Mouse (Mus musculus): ENCODE data around the gene Nat8f1.
"Not testable (repeated sequence)": the region's sequence is repeated elsewhere in the genome, so short reads cannot be mapped to it uniquely, and the experiment has no call there.

DNA sequence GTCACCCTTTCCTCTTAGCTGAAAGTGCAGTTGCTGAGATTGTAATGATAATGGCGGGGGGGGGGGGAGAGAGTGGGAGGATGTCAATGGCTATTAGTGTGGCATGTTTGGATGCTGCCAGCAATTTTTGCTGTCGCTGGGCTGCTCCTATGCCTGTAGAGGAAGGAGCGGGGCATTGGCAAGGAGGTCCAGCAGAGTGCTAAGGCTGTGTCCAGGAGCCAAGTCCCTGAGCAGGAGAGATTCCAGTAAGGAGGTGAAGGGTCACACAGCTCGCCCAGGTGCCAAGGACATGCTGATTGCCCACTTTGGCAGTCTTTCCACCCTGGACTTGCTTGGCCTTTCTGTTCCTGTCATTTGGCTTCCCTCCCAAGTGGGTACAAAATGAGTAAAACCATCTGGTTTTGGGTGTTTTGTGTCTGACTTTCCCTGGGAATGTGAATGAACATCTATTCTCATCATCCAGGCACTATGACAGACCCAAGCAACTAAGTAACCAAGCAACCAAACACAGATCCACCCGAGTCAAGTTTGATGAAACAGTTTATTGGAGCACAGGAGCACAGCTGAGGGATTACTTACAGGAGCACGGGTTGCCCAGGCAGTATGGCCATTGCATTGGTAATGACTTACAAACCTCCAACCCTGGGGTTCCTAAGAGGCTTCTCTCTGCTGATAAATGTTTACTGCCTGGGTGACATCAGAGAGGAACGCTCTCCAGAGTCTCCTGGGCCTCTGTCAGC is 50.4 kb downstream of the Nat8f1 start:
- TF ChIP-seq CTCF, POLR2A (IDR thresholded peaks at IDR 0.05; ENCODE audit: insufficient read depth, low read depth, low read length): not testable (repeated sequence)

Data from olfactory bulb, adult 2 months (tissue).